Mouse (Mus musculus) G1E (cell line): Measurements from ENCODE around the gene Errfi1.

Experiments used
- CTCF ChIP-seq: IDR thresholded peaks from 2 replicates; pipeline ENCODE4 v1.5.1; 2012; ENCODE audit warnings: low read depth, low read length, inconsistent platforms, mixed read lengths
- GATA1 ChIP-seq: IDR thresholded peaks from 2 replicates; pipeline ENCODE4 v1.6.1; 2012; ENCODE audit warnings: borderline replicate concordance, low read length, inconsistent platforms, mixed read lengths
- GATA2 ChIP-seq: IDR thresholded peaks from 2 replicates; pipeline ENCODE4 v1.6.1; 2012; ENCODE audit warnings: low read depth, low read length, inconsistent platforms, borderline replicate concordance
- POLR2AphosphoS5 ChIP-seq: IDR thresholded peaks from 2 replicates; pipeline ENCODE4 v1.6.1; 2012; ENCODE audit warnings: low read depth, low read length, inconsistent platforms; ENCODE audit not compliant: insufficient replicate concordance

- no peak for TF ChIP-seq POLR2AphosphoS5
- no peak for TF ChIP-seq CTCF
- no peak for TF ChIP-seq GATA1
- no peak for TF ChIP-seq GATA2
Measured at GRCm38 (mm10) chr4:150914290-150914733, 60.6 kb downstream of the Errfi1 start, which contains the start of the genes Park7 and Tnfrsf9.
